Mouse (Mus musculus) layer of hippocampus, adult 9-10 months (tissue): Measurements from ENCODE around the gene Entpd5.

Experiments
- DNase-seq: peaks from one replicate; pipeline ENCODE4 v3.0.0; 2022; ENCODE audit warnings: low spot score

Entpd5 gene

GRCm38 (mm10) chr12:84336963-84337625 is 71.7 kb downstream of the Entpd5 start:
- DNase-seq, result no peak

GRCm38 (mm10) chr12:84327111-84327512 is 81.7 kb downstream of the Entpd5 start:
- no peak for DNase-seq
